Mouse (Mus musculus) brain, embryonic 18.5 days (tissue): ENCODE data around the gene Pitpnc1.

Source experiments
- DNase-seq: peaks from one replicate; pipeline ENCODE4 v3.0.0-alpha.2; 2012; ENCODE audit warnings: low read depth, low spot score

Pitpnc1 gene

DNA sequence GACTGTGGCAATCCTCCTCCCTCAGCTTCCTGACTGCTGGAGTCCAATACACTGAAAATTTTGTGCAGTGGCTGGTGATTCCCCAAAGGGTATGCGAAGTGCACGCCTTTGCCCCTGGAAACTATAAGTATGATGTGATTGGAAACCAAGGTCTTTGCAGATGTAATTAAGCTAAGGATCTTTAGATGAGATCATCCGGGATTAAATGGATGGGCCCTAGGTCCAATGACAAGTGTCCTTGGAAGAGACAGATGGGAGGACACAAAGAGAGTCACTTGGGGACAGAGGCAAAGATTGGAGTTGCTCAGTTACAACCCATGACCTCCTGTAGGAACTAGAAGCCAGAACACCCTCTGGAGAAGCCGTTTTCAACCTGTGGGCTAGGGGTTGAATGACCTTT, 233.0 kb downstream of the Pitpnc1 start:
- no peak for DNase-seq

DNA sequence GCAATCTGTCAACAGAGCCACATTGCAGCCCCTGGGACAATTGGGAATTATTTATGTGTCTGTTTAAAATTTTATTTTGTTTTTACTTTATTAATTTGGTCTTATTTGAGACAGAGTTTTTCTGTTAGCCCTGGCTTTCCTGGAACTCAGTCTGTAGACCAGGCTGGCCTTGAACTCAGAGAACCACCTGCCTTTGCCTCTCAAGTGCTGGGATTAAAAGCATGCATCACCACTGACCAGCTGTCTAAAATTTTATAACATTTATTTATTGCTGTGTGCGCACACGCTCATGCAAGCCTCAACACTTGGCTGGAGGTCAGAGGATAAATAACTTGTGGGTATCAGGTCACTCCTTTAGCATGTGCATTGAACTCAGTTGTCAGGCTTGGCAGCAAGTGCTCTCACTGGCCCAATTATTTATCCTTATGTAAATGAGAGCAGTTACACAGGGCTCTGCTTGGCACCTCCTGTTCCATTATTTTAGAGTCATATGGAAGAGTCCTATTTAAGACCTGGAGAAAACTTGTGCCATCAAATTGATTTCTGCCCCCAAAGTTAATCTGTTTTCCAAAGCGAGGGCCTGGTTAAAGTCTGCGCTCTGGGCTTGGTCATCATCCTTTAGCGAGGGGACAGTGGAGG, 237.1 kb downstream of the Pitpnc1 start:
- DNase-seq = no peak

DNA sequence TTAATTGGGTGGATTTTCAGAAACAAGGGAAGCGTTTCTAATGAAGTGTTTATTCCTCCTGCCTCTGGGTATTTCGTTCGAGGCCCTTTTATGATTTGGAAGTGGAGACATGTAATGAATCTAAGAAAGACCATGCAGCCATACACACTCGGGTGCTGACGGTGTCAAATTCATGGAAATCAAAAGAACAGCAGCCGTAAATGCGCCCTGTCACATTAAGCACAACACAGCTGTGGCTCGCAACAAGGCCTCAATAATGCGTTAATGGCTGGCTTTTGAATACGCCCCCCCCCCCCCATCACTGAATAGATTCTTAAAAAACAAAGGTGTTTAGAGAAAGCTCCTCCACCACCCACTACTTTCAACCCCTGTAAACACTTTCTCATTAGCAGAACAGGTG, 240.4 kb downstream of the Pitpnc1 start:
- DNase-seq = no peak

DNA sequence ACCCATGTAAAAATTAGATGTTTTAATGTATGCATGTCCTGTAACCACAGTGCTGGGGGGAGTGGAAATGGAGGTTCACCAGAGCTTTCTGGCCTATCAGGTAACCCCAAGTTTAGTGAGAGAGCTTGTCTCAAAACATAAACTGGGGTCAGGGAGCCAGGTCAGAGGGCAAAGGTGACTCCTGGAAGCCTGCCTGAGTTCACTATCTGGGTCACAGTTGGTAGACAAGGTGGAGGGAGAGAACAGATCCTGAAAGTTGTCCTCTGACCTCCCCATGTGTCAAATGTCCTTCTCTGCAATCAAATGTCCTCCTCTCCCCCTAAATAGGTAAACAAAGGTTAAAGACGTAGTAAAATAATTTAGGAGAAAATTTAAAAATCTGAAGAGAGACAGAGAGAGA, 244.1 kb downstream of the Pitpnc1 start:
- no peak for DNase-seq

- DNase-seq = no peak
Measured at GRCm38 (mm10) chr11:107226013-107226412, 244.5 kb downstream of the Pitpnc1 start.

DNA sequence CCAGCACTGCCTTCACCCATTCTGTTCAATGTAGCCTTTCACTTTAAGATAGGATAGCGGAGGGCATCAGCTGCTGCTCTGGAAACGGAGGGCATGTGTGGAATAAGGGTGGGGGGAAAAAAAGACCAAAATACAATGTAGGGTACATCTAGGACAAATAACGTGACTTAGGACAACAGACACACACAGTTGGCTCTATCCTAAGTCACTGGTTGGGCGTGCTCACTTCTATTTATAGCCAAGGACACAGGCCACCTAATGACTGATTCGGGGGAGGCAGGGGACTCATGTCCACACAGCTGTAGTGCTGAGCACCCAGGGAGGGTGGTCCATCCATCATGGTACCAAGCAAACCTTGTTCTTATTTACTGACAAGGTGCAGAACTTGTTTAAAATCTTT, 245.2 kb downstream of the Pitpnc1 start:
- DNase-seq = no peak

DNA sequence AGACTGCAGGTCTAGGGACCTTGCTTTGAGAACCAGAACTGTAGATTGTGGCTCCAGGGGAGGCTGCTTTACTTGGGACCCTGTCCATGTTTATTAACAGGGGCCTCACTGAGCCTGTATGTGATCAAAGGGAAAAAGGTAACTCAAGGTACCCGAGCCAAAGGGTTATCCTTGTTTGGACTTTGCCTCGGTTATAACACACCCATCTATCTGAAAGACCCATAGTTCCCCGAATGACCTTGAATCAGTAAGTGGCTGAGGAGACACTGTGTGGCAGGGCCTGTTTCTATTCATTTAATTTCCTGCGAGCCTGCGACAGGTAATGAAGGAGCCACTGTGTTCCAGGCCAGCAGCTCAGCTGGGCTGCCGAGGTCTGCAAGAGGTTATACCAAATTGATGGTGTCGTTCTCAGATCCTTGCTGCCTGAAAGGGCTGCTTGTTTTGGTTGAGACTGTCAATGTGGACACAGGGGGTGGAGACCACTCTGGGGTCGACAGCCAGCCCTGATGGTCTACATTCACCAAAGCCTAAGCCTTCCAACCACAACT, 246.8 kb downstream of the Pitpnc1 start:
- no peak for DNase-seq

DNA sequence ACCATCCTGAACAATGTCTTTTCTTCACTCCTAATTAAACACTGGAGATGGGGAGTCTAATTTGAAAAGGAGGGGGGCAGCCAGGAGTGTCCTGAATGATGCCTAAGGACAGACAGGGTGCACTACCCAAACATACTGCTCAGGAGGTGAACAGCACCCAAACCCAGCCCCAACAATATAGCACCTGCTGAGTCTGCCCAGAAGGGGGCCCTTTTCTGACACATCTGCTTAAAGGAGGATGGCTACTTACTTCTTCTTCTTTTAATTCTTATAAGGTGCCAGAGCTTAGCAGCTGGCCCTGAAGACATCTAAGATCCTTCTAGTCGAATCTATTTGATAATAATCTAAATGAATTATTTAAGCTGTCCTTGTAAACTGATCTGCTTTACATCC, 247.3 kb downstream of the Pitpnc1 start:
- no peak for DNase-seq

DNA sequence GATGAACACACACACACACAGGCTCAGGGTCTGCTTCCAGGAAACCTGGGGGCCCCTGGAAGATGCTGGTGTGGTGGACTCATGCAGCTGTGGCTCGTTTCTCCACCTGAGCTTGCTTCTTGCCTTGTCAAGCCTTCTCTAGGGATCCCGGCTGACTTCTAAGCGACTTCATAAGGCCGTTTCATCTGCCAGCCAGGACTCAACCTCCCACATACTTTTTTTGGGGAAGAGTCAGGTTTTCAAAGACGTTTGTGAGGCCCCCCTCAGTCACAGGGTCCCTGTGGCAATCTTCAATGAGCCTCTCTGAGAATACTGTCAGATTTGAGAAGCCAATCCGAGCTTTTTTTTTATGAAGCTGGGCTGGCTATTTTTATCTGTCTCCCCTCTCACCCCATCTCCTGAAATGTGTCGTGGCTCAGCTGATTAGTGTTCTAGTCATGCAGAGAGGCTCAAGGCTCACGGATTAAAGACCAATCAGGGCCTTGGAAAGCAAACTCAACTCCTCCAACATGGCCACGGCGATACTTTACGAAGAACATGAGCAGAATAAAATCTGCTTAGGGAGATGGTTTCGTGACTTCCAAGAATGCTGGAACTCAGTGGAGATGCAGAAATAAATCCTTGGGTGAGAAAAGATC, 247.8 kb downstream of the Pitpnc1 start:
- peak; percentile 22 for DNase-seq

GRCm38 (mm10) chr11:107215111-107215510, 255.4 kb downstream of the Pitpnc1 start:
- DNase-seq = no peak

DNA sequence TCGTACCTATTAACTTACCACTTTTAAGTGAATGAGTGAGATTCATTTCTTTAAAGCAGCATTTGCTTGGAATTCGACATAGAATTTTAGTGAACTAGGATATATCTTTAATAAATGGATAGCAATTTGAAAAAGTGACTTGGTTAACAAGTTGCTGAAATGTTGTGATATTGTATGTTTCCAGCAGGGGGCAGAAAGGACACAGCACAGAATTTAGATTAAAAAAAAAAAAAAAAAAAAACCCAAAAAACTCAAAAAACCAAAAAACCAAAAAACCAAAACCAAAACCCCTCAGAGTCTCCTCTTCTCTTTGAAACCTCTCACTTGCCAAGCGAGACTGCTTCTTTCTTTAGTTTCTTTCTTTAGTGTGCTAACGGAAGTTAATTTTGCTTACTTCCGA, 256.8 kb downstream of the Pitpnc1 start:
- peak; percentile 56 for DNase-seq

DNA sequence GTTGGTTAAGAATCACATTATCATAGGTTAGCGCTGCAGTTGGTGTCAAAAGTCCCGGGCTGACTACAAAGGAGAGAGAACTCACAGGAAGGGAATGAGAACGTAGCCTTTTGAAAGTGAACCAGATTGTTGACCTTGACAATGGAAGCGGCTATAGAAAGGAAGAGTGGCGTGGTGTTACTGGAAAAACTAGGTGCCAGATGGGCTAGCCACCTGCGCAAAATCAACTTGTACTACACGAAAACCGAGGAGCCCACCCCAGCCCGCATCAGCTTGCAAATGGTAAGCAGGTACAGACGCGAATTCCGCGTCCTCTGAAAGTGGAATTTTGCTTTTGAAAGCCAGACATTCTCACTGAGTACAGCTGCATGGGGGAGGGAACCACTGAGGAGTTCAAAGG, 260.7 kb downstream of the Pitpnc1 start:
- no peak for DNase-seq

DNA sequence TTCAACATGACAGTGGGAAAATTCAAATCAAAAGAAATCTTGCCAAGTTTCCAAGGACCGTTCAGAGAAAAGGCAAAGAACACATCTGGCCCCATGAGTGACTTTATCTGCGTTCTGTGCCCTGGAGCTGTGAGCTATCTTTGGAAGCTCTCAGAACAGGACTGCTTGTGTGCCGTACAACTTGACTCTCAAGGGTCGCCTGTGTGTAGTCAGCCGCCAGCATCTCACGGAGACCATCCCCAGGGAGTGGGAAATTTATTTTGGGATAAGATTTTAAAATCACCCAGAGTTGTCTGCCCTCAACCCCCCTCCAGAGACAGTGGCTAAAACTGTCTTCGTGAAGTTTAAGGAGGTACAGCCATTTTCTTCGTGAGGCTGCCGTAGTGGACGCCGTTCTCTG, 268.7 kb downstream of the Pitpnc1 start:
- no peak for DNase-seq

DNA sequence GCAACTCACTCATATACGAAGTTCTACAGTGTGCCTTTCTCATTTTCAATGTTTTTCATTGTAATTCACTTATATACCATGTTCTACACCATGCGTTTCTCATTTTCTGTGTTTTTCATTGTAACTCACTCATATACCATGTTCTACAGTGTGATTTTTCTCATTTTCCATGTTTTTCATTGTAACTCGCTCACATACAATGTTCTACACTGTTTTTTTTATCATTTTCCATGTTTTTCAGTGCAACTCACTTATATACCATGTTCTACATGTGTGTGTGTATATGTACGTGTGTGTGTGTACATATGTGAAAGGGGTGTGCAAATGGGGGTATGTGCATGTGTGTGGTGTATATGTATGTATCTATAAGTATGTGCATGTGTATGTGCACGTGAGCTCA, 271.2 kb downstream of the Pitpnc1 start:
- no peak for DNase-seq

DNA sequence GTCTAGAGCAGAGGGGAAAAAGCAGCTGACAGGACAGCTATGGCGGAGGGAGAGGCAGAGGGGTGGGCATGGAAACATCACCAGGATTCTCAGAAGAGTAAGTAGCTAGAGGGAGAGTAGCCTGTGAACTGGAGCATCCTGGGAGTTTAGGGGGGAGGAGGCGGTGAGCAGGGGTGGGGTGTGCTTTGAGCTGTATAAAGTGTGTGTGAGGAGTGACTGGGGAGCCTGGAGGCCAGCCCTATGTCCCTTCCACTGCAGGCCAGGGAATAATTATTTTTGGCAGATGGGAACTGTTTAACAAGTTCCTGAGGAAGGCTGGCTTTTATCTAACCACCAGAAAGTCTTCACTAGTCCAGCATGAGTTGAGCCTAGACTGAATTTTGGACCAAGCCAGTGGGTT, 275.2 kb downstream of the Pitpnc1 start:
- DNase-seq = no peak

GRCm38 (mm10) chr11:107190376-107190775, 280.1 kb downstream of the Pitpnc1 start:
- no peak for DNase-seq

GRCm38 (mm10) chr11:107188565-107189552, 281.6 kb downstream of the Pitpnc1 start, which contains the start of gene Nol11:
Gene Nol11, minus strand, starts transcription at chr11:107189381.
- DNase-seq = peak; percentile 92

- no peak for DNase-seq
Measured at GRCm38 (mm10) chr11:107183777-107184176, 286.7 kb downstream of the Pitpnc1 start.

DNA sequence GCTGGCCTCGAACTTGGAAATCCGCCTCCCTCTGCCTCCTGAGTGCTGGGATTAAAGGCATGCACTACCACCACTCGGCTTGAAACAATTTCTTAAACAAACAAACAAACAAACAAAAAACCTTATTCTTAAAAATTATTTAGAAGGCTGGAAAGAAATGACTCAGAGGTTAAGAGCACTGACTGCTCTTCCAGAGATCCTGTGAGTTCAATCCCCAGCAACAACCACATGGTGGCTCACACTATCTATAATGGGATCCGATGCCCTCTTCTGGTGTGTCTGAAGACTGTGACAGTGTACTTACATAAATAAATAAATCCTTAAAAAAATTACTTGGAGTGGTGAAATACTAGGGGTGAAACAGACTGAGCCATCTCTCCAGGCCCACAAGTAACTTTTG, 309.3 kb downstream of the Pitpnc1 start:
- no peak for DNase-seq

GRCm38 (mm10) chr11:107159034-107159433, 311.5 kb downstream of the Pitpnc1 start:
- no peak for DNase-seq
